Mouse (Mus musculus): ENCODE data around the gene Tas2r118. TPM values are rescaled to one million over a fixed set of nuclear protein-coding genes. Genes with fewer than 3 reads are reported as not detected.

Tas2r118 gene
- not detected for total RNA-seq (2021)

- no peak for DNase-seq (ENCODE audit: extremely low spot score in 1 of 2, low spot score in 1 of 2)
These were observed at the start of gene Tas2r118 for GRCm38 (mm10) chr6:23969960-23970359. Tas2r118 (minus strand) TSS chr6:23970060.

- DNase-seq (ENCODE audit: extremely low spot score in 1 of 2, low spot score in 1 of 2) = no peak
These were observed 48.5 kb upstream of the Tas2r118 start for GRCm38 (mm10) chr6:24018320-24018719.

GRCm38 (mm10) chr6:23993276-23993675 is 23.4 kb upstream of the Tas2r118 start:
- no peak for DNase-seq (ENCODE audit: extremely low spot score in 1 of 2, low spot score in 1 of 2)

DNA sequence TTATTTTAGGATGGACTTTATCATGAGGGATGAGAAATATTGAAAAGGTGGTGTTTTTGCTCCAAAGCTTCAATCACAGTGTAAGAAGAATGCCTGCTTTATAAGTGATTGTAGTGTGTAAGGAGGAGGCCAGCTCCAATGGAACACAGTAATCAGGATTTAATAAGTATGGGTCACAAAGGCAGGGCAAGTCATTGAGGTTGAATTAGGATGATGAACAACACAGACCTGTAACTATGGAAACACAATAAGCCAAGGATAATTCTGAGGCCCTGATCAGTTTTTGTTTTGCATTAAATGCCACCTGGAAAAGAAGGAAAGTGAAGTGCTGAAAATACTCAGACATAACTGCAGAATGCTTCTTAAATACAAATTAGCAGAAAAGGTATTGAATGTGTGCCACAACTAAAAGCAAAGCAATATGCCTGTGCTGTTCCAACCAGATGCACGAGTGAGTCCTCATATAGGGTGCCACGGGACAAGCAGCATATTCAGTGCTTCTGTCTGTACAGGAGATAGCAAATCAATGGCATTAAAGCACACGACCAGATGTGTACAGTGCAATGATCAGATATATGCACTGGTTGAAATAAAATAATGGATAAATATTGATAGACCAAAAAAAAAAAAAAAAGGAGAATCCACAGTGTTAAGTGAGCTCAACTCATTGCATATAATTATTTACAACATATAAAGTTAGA is 21.0 kb upstream of the Tas2r118 start:
- no peak for DNase-seq (ENCODE audit: extremely low spot score in 1 of 2, low spot score in 1 of 2)

DNA sequence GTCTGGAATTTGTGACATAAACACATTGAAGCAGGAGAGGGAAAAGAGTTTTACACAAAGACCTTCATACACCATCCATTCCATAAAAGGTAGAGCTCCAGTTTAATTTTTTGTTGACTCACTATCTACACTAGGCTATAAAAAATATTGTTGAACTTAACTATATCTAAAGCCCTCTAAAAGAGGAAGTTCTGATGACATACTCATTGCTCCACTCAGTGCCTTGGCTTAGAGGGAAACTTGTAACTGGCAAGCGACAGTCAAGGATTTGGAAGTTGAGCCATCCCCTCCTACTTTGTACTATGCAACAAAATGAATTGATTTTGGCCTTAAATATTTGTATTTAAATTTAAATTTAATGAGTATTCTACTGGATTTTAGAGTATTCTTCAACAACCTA is 16.4 kb upstream of the Tas2r118 start:
- no peak for DNase-seq (ENCODE audit: extremely low spot score in 1 of 2, low spot score in 1 of 2)

- DNase-seq (ENCODE audit: extremely low spot score in 1 of 2, low spot score in 1 of 2) = no peak
These were observed 2.9 kb downstream of the Tas2r118 start for GRCm38 (mm10) chr6:23966980-23967379.

GRCm38 (mm10) chr6:23965925-23966324 is 3.9 kb downstream of the Tas2r118 start:
- no peak for DNase-seq (ENCODE audit: extremely low spot score in 1 of 2, low spot score in 1 of 2)

- DNase-seq (ENCODE audit: extremely low spot score in 1 of 2, low spot score in 1 of 2) = no peak
These were observed 6.1 kb downstream of the Tas2r118 start for GRCm38 (mm10) chr6:23963741-23964140.

DNA sequence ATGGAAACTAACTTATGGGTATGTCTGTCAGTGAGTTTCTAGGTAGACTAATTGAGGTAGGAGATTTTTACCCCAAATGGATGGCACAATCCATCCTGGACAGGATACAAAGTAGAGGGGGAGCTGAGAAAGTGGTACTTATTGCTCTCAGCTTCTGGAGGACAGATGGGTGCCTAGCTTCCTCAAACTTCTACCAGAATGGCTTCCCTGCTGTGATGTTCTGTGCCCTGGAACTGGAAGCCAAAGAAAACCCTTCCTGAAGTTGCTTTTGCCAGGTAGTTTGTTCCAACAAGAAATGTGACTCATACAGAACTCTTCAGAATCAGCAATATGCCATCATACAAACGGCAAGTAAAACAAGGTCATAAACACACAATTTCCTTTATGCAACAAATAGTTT is 29.1 kb downstream of the Tas2r118 start:
- DNase-seq (ENCODE audit: extremely low spot score in 1 of 2, low spot score in 1 of 2) = no peak

GRCm38 (mm10) chr6:23938575-23939488 is 31.0 kb downstream of the Tas2r118 start:
- no peak for DNase-seq (ENCODE audit: extremely low spot score in 1 of 2, low spot score in 1 of 2)

GRCm38 (mm10) chr6:23936414-23936813 is 33.4 kb downstream of the Tas2r118 start:
- DNase-seq (ENCODE audit: extremely low spot score in 1 of 2, low spot score in 1 of 2) = no peak

- DNase-seq (ENCODE audit: extremely low spot score in 1 of 2, low spot score in 1 of 2) = no peak
These were observed 46.1 kb downstream of the Tas2r118 start for GRCm38 (mm10) chr6:23923806-23924205.

Other genes with a start within 250 kb of the Tas2r118 start
- 10 to 100 TPM; 78.3 to 87.8 TPM for gene Cadps2, start 130.6 kb downstream of the Tas2r118 start, total RNA-seq (2021)
- under 1 TPM; 0.22 to 0.31 TPM for gene Slc13a1, start 198.0 kb upstream of the Tas2r118 start, total RNA-seq (2021)

Data from layer of hippocampus, postnatal 25 days (tissue).